Mouse (Mus musculus) retina, postnatal 1 day (tissue): Measurements from ENCODE around the gene Klhl8.
A peak's percentile ranks its signal among the peaks of the same experiment; 100 is the strongest.

Experiments
- DNase-seq: peaks from one replicate; pipeline ENCODE4 v3.0.0-alpha.2; 2012

Gene Klhl8

DNA sequence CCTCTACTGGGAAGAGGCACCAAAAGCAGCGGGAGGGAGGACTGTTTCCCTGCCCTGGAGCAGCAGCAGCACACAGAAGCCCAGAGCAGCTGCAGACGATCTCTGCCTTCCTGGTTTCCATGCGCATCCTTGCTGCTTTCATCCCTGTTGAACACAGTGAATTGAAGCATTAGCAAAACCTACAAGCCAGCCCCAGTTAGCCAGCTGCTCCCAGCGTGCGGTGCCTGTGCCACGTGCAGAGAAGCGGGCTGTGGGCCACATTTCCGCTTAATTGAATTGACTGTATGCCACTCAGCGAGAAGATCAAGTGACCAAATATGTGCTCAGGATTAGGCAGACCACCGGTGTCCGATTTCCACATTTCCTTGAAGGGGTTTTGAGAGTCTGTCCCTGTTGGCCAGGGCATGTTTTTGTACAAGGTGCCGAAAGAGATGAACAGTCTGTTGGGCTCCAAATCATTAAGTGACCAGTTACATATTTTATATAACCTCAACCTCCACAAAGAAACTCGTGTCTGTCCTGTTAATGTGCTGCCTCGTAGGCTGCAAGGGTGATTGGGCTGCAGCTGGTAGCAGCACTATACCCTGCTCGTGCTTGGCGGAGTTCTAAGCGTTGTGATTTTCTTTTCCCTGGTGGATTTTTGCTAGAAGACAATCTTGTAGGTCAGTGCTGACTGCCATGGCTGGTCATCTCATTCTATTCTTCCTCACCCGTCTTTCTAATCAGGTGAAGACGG, 65.5 kb downstream of the Klhl8 start:
- DNase-seq: peak; percentile 89

DNA sequence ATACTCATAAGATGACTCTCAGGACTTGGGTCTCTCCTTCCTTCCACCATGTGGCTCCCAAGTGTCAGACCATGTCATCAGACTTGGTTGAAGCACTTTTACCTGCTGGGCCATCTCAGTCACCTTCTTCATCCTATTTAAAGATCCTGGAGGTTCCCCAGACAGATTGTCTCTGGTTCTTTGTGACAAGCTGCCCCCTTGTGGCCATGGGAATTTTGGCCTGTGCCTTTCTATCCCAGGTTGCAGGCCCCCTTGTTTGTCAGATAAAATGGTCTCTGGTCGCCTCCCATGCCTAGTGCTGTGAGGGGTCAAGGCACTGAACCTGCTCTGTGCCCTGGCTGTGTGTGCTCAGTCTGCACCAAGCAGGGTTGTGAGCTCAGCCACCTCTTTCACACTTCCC, 67.1 kb downstream of the Klhl8 start:
- DNase-seq: peak; percentile 65

DNA sequence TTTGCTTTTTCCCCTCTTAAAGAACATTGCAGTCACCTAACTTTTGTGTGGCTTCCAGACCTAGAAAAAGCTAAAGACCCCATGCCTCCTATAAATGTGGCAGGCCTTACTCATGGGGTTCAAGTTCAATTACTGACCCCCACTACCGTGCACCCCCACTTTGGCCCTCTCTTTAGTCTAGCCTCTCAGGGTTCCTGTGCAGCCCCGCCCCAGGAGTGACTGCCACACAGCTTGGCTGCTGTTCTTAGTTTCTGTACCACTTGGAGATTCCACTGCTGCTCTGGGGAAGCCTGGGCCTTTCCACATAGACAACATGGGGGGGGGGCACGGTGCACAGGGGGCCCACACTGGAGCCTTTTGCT, 71.8 kb downstream of the Klhl8 start:
- DNase-seq: no peak

DNA sequence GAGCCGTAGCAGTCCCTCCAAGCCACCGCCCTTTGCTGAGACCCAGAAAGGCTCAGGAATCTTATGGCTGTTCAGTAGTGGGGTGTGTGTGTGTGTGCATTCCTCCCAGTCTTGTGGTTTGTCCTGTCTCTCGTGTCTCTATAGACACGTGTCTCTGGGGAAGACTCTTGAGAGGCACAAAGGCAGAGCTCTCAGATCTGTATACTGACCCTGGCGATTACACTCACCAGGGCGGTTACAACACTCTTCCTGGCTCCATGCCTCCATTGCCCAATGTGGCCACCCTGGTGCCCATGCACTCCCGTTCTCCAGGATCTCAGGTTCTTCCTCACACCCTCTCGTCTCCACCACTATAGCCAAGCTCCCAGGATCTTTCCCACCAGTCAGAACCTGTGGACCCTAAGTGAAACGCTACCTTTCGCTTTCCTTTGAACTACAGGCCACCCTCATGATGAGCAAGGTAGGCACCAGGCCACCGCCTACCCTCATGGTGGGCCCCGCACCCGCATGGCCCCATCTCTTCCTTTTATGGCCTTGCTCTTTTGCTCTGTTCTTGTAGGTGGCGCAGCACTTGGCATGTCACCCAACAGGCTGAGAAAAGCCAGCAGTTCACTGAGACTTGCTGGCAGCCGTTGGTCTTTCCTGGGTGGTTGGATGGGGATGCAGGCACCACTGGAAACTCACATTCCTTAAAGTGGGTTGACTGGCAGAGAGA, 72.4 kb downstream of the Klhl8 start:
- DNase-seq: no peak

DNA sequence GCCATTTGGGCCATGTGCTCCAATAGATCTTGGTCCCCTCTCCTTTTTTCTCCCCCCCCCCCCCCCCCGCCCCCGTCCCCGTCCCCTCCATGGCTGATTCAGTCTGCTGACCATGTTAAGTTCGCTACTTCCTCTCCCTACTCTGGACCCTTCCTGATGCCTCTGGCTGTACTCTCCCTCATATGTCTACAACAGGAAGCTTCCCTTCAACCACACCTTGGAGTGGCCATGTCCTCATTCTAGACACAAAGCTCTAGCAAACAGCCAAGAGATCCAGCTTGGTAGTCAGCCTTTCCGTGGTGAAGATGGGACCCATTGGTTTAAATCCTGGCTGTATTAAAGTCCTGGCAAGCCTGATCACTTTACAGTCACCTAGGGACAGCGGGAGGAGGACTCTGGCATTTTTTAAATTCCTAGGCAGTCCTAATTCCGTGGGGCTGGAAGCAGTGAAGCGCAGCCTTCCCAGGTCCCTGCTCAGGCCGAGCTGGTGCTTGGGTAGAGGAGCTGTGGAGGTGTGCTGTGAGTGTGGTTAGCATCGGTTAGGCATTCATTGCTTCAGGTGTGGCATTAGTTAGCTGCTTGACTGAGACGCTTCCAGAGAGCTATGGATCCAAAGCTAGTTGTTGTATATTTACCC, 74.8 kb downstream of the Klhl8 start:
- no peak for DNase-seq

DNA sequence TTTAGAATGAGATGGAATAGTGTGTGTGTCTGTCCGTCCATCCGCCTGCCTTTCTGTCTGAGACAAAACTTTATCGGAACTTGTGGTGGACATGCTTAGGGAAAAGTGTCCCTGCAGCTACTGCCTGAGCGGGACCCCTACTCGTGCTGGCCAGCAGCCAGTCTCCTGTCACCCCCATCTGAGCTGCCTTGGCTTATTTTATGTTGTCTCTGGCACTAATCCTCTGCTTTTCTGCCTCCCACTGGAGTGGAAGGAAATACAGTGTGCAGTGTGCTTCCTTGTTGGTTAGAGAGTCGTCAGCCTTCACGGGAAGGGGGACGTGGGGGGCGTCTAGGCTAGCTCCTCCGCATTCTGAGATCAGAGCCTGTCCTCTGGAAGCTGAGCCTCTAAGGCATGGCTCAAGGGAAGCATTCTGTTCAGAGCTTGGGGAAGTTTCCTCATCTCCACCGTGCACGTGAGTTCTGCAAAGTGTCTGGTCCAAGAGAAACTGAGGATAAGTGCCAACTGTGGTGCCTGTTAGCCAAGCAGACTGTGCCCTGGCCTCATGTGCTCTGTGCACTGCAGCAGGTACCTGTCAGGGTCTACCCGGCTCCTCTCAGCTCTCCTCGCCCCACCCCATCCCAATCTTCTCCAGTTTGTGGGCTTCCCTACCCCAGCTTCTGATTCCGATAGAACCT, 75.5 kb downstream of the Klhl8 start:
- DNase-seq: no peak

DNA sequence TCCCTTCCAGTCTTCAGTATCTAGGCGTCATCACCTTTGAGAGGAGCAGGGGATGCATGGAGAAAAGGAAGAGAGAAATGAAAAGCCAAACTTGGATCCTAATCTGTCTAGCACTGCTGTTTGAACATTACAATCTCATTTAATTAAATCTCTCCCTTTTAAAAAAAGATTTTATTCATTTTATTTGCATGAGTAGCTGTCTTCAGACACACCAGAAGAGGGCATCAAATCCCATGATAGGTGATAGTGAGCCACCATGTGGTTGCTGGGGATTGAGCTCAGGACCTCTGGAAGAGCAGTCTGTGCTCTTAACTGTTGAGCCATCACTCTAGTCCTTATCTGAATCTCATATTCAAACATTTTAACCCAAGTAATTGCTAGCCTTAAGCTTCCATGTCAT, 80.2 kb downstream of the Klhl8 start:
- DNase-seq: no peak

DNA sequence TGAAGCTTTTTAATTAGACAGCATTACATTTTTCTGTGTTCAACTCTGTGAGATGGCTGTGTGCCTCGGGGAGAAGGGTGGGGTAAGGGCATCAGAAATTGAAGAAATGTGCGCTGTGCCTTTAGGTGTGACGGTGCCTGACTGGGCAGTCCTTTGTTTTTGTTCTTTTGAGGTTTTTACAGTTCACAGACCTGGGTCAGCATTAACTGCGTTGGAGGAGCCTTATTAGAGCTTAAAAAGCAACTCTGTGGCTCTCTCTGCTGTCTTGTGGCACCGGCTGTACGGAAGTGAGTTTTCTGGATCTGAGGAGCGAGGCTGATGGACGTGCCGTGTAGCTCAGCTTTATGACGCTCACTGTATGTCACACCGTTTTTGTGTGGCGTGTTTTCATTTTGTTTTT, 81.9 kb downstream of the Klhl8 start:
- DNase-seq: no peak

DNA sequence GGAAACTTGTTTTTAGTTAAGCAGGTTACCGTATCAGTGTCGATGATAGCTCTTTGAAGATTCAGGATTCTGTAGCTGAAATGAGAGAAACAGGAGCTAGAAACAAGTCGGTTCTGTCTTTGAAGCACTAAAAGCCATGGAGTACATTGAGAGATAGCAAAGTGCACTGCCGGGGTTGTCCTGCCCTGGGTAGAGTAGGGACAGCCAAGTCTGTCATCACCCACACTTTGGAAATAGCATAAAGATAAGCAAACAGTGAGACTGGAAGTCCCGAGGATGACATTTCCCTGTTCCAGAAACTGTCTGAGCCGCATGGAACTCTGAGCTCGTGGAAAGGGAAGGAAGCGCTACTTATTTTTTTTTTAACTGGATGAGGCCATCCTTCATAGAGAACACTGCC, 82.3 kb downstream of the Klhl8 start:
- DNase-seq: no peak

DNA sequence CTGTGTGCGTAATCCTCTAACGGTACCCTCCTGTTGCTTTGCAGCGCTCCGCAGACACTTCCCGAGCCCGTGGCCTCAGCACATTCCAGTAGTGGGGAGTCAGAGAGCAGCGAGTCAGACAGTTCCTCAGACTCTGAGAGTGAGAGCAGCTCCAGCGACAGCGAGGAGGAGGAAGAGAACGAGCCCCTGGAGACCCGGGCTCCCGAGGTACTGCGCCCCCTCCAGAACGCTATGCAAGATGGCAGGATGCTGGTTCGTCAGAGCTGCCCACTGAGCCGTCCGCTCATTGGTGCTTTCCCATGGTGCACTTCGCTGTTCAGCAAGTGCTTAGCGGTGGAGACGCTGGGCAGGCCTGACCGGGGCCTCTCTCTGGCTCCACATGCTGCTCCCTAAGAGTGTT, 82.8 kb downstream of the Klhl8 start:
- no peak for DNase-seq

DNA sequence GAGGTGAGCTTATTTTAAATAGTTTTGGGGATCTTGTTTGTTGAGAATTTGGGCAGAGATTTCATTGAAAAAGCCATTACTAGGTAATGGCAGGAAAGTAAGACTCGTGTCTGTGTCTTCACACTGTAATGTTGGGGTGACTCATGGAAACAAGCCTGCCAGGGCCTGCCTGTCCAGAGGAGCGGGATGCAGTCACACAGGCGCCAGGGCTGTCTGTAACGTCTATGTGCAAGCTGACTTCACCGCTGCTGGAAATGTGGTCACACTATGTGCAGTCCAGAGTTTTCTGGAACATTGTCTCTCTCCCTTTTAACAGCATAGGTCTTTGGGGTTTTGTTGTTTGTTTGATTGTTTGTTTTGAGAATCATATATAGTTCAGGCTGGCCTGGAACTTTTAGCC, 88.1 kb downstream of the Klhl8 start:
- no peak for DNase-seq

DNA sequence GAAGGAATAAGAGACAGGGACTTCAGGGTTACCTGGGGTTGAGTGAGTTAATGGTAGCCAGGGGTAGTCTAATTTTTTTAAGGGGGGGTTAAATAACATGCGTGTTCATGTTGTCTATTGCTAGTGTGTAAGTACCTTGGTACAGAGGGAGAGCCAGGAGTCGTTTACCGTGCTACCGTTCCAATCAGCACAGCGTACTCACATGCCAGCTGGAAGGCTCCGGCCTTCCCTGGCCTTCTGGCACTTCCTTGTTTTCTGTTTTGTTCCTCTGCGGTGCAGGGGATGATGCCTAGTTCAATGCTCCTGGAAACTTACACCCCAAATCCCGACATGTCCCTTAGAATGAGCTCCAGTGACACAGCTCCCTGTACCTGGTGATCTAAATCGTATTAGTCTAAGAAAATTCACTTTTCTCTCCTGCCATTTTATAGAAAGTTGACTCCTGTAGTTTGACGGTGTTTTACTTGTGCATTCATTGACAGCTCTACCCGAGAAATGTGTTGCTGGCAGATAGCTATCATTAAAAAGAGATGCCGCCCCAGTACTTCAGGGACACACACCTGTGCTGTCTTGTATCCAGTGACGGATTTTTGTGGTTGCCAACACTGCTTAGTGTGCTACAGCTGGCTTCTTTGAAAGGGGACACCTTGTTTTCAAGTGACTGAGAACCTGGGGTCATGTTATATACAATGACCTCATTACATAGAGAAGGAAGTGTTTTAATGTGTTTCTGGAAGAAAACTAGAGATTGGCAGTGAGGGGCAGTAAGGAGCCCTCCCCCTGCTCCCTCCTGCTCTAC, 89.4 kb downstream of the Klhl8 start:
- DNase-seq: no peak

DNA sequence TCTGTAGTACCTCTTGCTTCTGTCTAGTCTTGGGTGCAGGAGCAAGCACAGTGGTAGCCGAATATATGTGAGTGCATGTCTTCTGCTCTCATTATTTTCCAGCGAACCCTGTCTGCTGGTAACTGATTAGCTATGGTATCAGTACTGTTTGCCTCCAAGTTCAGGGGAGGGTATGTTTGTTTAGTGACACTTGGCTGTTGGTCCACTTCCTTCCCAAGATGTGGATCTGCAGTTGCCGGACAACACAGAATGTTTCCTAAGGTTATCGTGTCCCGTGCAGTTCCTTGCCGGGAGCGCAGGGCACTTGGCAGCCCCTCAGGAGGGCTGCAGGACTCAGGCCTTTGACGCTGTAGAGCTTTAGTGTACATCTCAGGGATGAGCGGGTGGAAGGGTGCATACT, 90.0 kb downstream of the Klhl8 start:
- DNase-seq: no peak

DNA sequence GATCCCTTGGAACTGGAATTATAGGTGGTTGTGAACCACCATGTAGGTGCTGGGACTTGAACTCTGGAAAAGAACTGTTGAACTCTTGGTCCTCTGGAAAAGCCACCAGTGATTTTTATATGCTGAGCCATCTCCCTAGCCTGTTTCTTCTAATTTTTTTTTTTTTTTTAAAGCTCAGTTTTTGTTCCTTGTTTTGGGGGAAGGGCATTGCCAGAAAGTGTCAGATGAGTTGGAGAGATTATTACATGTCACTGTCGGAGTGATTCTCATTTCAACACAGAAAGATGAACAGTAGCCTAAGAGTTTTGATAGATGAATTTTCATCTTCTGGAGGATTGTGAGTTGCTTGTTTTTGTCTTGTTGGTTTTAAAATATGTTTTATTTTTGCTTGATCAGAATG, 91.4 kb downstream of the Klhl8 start:
- DNase-seq: no peak

DNA sequence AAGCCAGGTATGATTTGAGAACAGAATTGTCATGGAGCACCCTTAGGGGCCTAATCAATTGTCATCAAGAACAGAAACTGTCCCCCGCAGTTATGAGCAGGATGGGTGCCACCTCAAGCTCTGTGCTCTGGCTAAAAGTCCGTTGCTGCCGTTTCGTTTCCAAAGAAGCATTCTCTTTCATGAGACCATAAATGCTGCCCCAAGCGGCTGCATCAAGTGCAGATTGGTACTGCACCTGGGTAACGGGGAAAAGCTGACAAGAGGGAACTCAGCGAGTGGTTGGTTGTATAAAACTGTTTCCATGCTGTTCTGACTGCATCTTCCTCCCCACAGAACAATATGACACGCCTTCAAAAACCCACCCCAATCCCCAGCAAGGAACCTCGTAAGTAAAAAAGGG, 92.5 kb downstream of the Klhl8 start:
- no peak for DNase-seq

DNA sequence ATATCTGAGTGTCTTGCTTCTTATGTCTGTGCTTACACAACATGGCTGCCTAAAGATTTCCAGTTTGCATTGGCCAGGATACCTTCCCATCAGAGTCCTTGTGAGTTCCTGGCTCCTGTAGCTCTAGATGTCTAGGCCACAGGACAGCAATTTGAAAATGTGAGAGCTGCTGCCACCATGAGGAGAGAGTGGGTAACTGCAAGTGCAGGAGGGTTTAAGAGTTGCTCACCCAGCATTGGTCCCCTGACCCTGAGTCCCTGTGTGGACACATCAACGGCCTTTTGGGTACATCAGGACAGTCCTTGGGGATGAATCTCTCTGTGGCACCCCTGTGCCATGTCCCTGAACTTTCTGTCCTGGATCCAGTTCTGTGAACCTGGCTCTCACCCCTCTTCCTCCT, 93.3 kb downstream of the Klhl8 start:
- peak; percentile 90 for DNase-seq

DNA sequence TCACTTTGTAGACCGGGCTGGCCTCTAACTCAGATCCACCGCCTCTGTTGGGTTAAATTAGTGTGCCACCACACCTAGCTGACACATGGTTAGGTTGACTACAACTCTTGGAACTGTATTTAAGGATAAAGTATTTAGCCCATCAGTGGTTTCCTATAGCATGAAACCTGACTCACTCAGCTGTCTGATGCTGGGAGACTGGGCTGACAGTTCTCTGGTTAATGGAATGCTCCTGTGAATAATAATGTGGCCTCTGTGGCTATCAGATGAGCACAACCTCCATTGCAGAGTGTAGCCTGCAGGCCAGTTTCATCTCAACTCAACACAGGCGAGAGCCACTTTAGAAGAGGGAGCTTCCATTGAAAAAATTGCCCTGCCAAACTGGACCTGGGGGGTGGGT, 94.3 kb downstream of the Klhl8 start:
- DNase-seq: no peak

DNA sequence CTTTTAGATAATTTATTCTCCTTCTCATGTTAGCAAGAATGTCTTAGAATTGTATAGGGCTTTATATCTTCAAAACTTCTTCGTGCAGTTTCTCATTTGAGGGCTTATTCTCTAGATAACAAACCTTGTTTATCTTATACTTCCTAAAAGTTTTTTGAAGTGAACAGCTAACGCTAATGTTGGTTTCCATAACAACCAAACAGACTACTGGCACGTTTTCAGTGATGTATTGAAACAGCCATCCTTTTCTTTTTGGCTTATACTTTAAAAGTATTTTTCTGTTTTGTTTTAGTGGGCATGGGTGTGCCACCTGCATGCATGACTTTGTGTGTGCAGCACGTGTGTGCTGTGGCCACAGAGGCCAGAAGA, 95.8 kb downstream of the Klhl8 start:
- no peak for DNase-seq

DNA sequence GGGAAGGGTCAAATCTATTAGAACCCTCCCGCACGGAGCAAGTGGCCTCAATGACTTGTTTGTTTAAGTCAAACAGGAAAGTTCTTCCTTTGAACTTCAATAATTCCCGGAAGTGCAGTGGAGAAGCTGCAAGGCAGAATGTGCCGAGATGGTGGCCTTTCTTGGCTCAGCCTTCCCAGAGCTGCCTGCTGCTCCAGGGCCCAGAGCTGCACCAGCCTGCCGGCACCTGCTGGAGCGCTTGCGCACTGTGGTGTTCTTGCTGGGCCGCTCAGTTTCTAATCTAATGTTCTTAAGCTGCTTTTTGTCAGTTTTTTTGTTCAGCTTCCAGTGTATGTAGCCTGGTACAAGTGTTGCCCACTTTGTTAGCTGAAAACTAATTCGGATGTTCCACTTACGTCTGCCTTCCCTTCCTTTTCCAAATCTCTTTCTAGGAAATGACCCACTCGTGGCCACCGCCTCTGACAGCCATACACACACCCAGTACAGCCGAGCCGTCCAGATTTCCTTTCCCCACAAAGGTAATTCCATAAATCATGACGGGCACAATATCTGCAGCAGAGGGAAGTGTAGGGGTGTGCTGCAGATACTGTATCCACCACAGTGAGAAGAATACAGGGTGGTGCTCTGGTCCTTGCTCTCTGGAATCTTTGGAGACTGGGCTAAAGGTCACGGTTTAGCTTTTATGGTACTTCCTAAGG, 96.4 kb downstream of the Klhl8 start:
- DNase-seq: no peak

DNA sequence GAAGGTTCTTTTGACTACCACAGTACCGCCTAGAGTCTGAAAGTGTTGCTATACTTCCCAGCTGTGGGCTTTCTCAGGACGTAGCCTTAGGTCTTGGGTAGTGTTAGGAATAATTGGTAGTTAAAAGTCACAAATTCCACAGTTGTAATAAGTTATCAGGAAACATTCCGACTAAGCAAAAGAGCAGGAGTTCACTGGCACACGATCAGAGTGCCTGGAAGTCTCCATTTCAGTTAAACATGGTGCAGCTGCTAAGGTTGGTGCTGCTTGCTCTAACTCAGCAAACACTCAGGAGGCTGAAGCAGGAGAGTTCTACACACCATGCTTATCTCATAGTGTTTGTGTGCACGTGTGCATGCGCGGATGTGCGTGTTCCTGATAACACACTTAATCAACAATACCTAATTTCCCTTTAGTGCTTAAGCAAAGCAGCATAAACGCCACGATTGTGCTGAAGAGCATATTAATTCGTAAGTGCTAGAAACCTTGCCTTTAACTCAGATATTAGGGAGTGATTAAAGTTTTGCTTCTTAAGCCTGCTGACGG, 97.0 kb downstream of the Klhl8 start:
- no peak for DNase-seq

DNA sequence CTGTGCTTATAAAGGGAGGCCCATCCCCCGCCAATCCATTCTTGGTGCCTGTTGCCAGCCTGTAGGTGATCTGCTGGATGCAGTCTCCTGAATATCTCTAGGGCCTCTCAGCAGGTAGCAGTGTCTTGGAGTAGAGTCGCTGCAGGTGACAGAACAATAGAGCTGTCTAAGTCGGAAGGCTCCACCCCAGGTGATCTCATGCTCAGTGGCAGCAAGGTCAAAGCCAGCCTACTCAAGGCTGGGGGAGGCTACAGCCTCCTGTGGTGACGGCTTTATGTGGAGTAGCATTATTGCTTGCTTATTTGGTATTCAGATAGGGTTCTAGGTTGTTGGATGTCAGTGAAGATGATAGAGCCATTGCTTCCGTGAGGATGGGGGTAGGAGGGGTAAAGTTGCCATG, 97.8 kb downstream of the Klhl8 start:
- DNase-seq: no peak
